21 mouse cellular contexts compared by ENCODE assay signal in the genomic region with DNA sequence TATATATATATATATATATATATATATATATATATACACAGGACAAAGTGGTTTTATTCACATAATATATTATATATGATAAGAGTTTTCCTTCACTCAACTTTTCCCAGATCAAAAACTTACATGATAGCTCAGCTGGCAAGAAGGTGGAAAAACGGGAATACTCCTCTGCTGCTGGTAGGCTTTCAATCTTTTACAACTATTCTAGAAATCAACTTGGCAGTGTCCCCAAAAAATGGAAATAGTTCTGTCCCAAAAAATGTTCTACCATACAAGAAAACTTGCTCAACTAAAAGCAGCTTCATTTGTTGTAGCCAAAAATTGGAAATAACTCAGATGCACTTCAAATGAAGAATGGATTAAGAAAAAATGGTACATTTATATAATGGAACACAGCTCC.
DNase-seq lines count a peak whose midpoint lies in the region; ATAC-seq lines count a peak whose summit lies in the region.
"Had no signal": no experiment of that assay in that cellular context is flagged by ENCODE, and none has a peak within 500 bp of the region (broad histone marks: within the 10 kb centered on the region; RNA-seq: fewer than 3 reads in every experiment).

No protein-coding gene starts in this region.

- DNase-seq in frontal cortex, postnatal 10 days (ENCODE audit: low spot score in 2 of 2): no peak
- DNase-seq in left cerebral cortex, postnatal 14 days (ENCODE audit: low spot score in 2 of 2): peak; percentile 2 to 5
- DNase-seq in left cerebral cortex, adult 11 months (ENCODE audit: low spot score): no peak
- DNase-seq in brain, adult 2 months (ENCODE audit: low read depth, low spot score): peak; percentile 36
- peak; percentile 28 for DNase-seq in telencephalon, adult 2 months (ENCODE audit: low read depth, low spot score)
- DNase-seq in lung, postnatal 14 days: no peak
- DNase-seq in layer of hippocampus, adult 18-20 months (ENCODE audit: low spot score in 2 of 2): no peak
- DNase-seq: adrenal gland, adult 2 months; adrenal gland, adult 8-10 months; adrenal gland, postnatal 10 days; adrenal gland, postnatal 14 days; adrenal gland, postnatal 25 days; adrenal gland, postnatal 36 days; B cell, adult 2 months; cerebellum, adult 11 months; cerebellum, adult 11-12 months; cerebellum, adult 18-20 months had no signal

- ATAC-seq in frontal cortex, adult (ENCODE audit: low TSS enrichment): peak; percentile 69
- ATAC-seq: activated CD4-positive, CD25-positive, alpha-beta regulatory T cell, adult 4 months; CD4-positive, CD25-positive, alpha-beta regulatory T cell, adult 4 months; Patski had no signal

- intact Hi-C loops in left cerebral cortex, postnatal 14 days (cut with DNase I): no loop called here

Comparison
In these comparisons a context has a peak if more than half of its experiments do, and no peak if none do; other contexts are left out.
1. DNase-seq: peak in left cerebral cortex, postnatal 14 days (2 of 2), brain, adult 2 months (single experiment) and telencephalon, adult 2 months (single experiment); none in frontal cortex, postnatal 10 days (0 of 2), left cerebral cortex, adult 11 months (single experiment), lung, postnatal 14 days (single experiment) and layer of hippocampus, adult 18-20 months (0 of 2).